Mouse (Mus musculus) CH12.LX (cell line): ENCODE results near the gene Nagpa. TPM values are rescaled to one million over a fixed set of nuclear protein-coding genes. Genes with fewer than 3 reads are reported as not detected.

Source experiments
- DNase-seq: peaks from one replicate; pipeline ENCODE4 v3.0.0-alpha.2; 2013; ENCODE audit errors: extremely low read depth
- H3K27ac ChIP-seq: 2 replicates; pipeline ENCODE4 v1.5.1; 2012; ENCODE audit warnings: low read depth, mild to moderate bottlenecking, control low read depth, moderate library complexity; ENCODE audit not compliant: insufficient read depth
- H3K27me3 ChIP-seq: replicated peaks from 2 replicates; pipeline ENCODE3; 2012; ENCODE audit warnings: inconsistent platforms
- H3K36me3 ChIP-seq, 2 experiments: replicated peaks in 1 of 2; 2 replicates each; pipeline versions ENCODE3 to v1.6.1; 2012; ENCODE audit warnings: inconsistent platforms in 1 of 2, low read length in 1 of 2, mild to moderate bottlenecking in 1 of 2, mixed read lengths in 1 of 2, moderate library complexity in 1 of 2; ENCODE audit not compliant: control insufficient read depth in 1 of 2, insufficient read depth in 1 of 2
- H3K4me1 ChIP-seq, 2 experiments: 2 replicates each; pipeline ENCODE4 v1.6.1; 2012; ENCODE audit warnings: inconsistent platforms in 1 of 2, moderate library complexity in 1 of 2; ENCODE audit not compliant: insufficient read depth in 2 of 2, control insufficient read depth in 1 of 2
- H3K4me2 ChIP-seq: 2 replicates; pipeline ENCODE4 v1.6.1; 2012; ENCODE audit warnings: low read depth, mild to moderate bottlenecking, control low read depth; ENCODE audit not compliant: poor library complexity, insufficient read depth, severe bottlenecking
- H3K4me3 ChIP-seq, 3 experiments: fragments of 150-350 bp in 1 of 3; sonication (generic) in 1 of 3; replicated peaks in 1 of 3; 2 replicates each; pipeline versions ENCODE3 to v1.5.1; 2011 to 2012; ENCODE audit warnings: low read depth in 2 of 3, low read length in 2 of 3, mild to moderate bottlenecking in 2 of 3, moderate library complexity in 2 of 3, control low read depth in 1 of 3, improper control_type of control experiment in 1 of 3, inconsistent platforms in 1 of 3, mixed read lengths in 1 of 3; ENCODE audit not compliant: poor library complexity in 1 of 3
- H3K79me2 ChIP-seq: replicated peaks from 2 replicates; pipeline ENCODE4 v1.6.1; 2012; ENCODE audit warnings: mild to moderate bottlenecking, moderate library complexity; ENCODE audit not compliant: control insufficient read depth, poor library complexity, insufficient read depth, severe bottlenecking; ENCODE audit errors: extremely low read depth
- H3K9ac ChIP-seq: 2 replicates; pipeline ENCODE4 v1.6.1; 2012; ENCODE audit warnings: low read depth, mild to moderate bottlenecking, control low read depth, moderate library complexity; ENCODE audit not compliant: insufficient read depth
- H3K9me3 ChIP-seq: replicated peaks from 2 replicates; pipeline ENCODE3; 2012; ENCODE audit warnings: low read length, inconsistent platforms, mixed read lengths
- BHLHE40 ChIP-seq: IDR thresholded peaks from 2 replicates; pipeline ENCODE4 v1.6.1; 2011; ENCODE audit warnings: mild to moderate bottlenecking, low read depth, low read length, improper control_type of control experiment
- CHD1 ChIP-seq: IDR thresholded peaks from 2 replicates; pipeline ENCODE4 v1.6.1; 2012; ENCODE audit warnings: low read depth, low read length, improper control_type of control experiment, inconsistent platforms
- CTCF ChIP-seq, 2 experiments: IDR thresholded peaks in 1 of 2; conservative IDR thresholded peaks in 1 of 2; 2 replicates each; pipeline ENCODE4 v1.5.1; 2011 to 2012; ENCODE audit warnings: low read depth in 2 of 2, low read length in 2 of 2, improper control_type of control experiment in 1 of 2, inconsistent platforms in 1 of 2, mild to moderate bottlenecking in 1 of 2, moderate library complexity in 1 of 2
- ETS1 ChIP-seq: conservative IDR thresholded peaks from 2 replicates; pipeline ENCODE4 v1.6.1; 2012; ENCODE audit warnings: low read depth, mild to moderate bottlenecking, inconsistent platforms, low read length, improper control_type of control experiment, moderate library complexity
- IRF4 ChIP-seq: IDR thresholded peaks from 2 replicates; pipeline ENCODE4 v1.6.1; 2014; ENCODE audit warnings: low read depth, mild to moderate bottlenecking, inconsistent platforms, low read length, improper control_type of control experiment
- MAX ChIP-seq: IDR thresholded peaks from 2 replicates; pipeline ENCODE4 v1.6.1; 2011; ENCODE audit warnings: low read length, improper control_type of control experiment
- MAZ ChIP-seq: IDR thresholded peaks from 2 replicates; pipeline ENCODE4 v1.6.1; 2012; ENCODE audit warnings: low read depth, mild to moderate bottlenecking, inconsistent platforms, low read length, improper control_type of control experiment, moderate library complexity
- MEF2A ChIP-seq: IDR thresholded peaks from 2 replicates; pipeline ENCODE4 v1.6.1; 2014; ENCODE audit warnings: low read depth, mild to moderate bottlenecking, inconsistent platforms, low read length, improper control_type of control experiment, borderline replicate concordance
- NRF1 ChIP-seq: IDR thresholded peaks from 2 replicates; pipeline ENCODE4 v1.6.1; 2014; ENCODE audit warnings: low read depth, mild to moderate bottlenecking, inconsistent platforms, low read length, improper control_type of control experiment, moderate library complexity
- SIN3A ChIP-seq: IDR thresholded peaks from 2 replicates; pipeline ENCODE4 v1.6.1; 2012; ENCODE audit warnings: low read length, improper control_type of control experiment, inconsistent platforms
- USF1 ChIP-seq: IDR thresholded peaks from 2 replicates; pipeline ENCODE4 v1.6.1; 2014; ENCODE audit warnings: low read depth, mild to moderate bottlenecking, inconsistent platforms, low read length, improper control_type of control experiment
- ZMIZ1 ChIP-seq: IDR thresholded peaks from 2 replicates; pipeline ENCODE4 v1.6.1; 2012; ENCODE audit warnings: low read depth, mild to moderate bottlenecking, inconsistent platforms, low read length, improper control_type of control experiment
- ZNF384 ChIP-seq: IDR thresholded peaks from 2 replicates; pipeline ENCODE4 v1.6.1; 2012; ENCODE audit warnings: low read depth, low read length, improper control_type of control experiment, inconsistent platforms
- dilution Hi-C: fragments of 300-500 bp; cut with MboI; formaldehyde crosslinking; loops from 2 replicates; pipeline ENCODE4 v1.14.3; 2020; ENCODE audit warnings: low sequenced_read_pairs; ENCODE audit not compliant: extremely low pct_unique_long_range_greater_than_20kb, extremely low pct_ligation_motif_present
- in situ Hi-C: fragments of 300-500 bp; cut with MboI; formaldehyde crosslinking; loops from 3 replicates; pipeline ENCODE4 v1.14.3; 2019; ENCODE audit warnings: low sequenced_read_pairs, low pct_ligation_motif_present, low pct_unique_long_range_greater_than_20kb, mixed read lengths
- polyA plus RNA-seq: library from polyadenylated mRNA; unstranded; fragments of >175 nt; gene quantifications from 2 replicates; pipeline ENCODE4 v1.2.1, GENCODE M21; 2012; ENCODE audit warnings: low read depth; ENCODE audit not compliant: insufficient read length
- total RNA-seq, 2 experiments: library from RNA; depleted of rRNA; stranded (reverse); fragments of 300-350 nt in 1 of 2; fragments of >200 nt in 1 of 2; gene quantifications; 2 replicates each; pipeline ENCODE4 v1.2.3; 2012 to 2014

The Nagpa gene
- total and polyA plus RNA-seq, 3 experiments: 41.9 to 80.6 (median 50.2) TPM

DNA sequence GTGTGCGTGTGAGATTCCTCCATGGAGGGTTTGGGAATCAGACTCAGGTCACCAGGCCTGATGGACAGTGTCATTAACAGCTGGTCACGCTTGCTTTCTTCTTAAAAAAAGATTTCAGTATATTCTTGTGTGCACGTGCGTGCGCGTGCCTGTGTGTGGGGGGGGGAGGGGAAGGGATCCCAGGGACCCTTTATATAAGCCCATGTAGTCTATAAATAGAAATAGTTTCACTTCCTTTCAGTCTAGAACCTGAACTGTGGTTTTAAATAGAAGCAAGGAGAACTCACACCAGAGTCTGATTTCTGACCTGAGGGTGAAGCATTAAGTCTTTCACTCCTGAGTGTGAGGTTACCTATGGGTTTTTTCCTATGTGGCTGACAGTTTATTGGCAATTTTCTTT lies 39.5 kb downstream of the Nagpa start:
- Histone ChIP-seq H3K4me3 (peak overlapping the region in 2 of 3 experiments; percentile 3 to 31), H3K9ac (peak overlapping the region; percentile 25; the same call in 1 of the 2 replicates), H3K79me2 (no peaks in the 10 kb centered on the region), H3K9me3 (no peaks in the 10 kb centered on the region), H3K27ac (no peak overlapping the region), H3K27me3 (peaks cover 28% of the 10 kb centered on the region), H3K36me3 (no peaks in the 10 kb centered on the region), H3K4me2 (peak overlapping the region; percentile 72), H3K4me1 (peaks cover 5 to 19% of the 10 kb centered on the region in 2 experiments; a peak in 3 of 4 replicates)
- DNase-seq: peak; percentile 45
- TF ChIP-seq CTCF (conservative IDR thresholded peaks at IDR 0.05 in 1 of 2, IDR thresholded peaks at IDR 0.05 in 1 of 2; ENCODE audit: low read depth in 2 of 2, low read length in 2 of 2) (no peak), BHLHE40 (peak; percentile 98), MEF2A (peak; percentile 91), ETS1 (no peak), IRF4 (peak; percentile 65; the same call in 1 of the 2 replicates), MAX (0 out of 2 replicates have a peak, but pooled peaks have one; percentile 12), ZNF384 (peak; percentile 40; the same call in 1 of the 2 replicates)
- dilution Hi-C loops: no loop called here
- in situ Hi-C loops: no loop called here

DNA sequence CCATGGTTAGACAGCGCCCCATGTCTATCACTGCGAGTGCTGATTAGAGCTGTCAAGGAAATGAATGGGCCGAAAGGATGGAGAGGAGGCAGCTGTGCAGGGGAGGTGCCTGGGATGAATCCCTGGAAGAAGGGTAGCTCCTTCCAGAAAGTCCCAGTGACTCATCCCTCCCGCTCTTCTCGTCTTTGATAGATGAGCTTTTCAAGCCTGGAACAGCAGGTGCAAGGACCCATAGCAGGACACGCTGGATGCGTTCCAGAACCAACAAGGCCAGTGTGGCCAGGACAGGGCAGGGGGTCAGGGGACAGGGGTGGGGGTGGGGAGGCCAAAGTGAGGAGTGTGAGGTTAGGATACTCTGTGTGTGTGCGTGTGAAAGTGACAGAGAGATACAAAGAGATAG lies 44.6 kb downstream of the Nagpa start:
- dilution Hi-C loops (no loop called here), in situ Hi-C loops (no loop called here)
- peaks cover 73% of the 10 kb centered on the region for H3K27me3 ChIP-seq

DNA sequence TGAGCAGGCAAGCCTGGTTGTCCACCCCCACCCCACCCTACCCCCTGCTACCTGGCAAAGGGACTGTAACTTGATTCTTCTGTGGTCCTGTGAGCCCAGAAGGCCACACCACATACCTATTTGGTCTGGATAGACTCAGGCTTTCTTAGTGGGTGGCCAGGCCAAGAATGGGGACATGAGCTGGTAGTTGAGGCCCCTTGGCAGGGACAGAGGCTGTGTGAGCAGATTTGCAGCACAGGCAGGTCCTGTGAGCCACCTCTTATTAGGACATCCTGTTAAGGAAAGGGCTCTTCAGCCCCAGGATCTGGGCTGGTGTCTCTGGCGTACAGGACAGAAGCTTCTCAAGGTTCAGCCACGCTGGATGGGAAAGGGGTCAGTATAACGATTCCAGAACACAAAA lies 46.7 kb downstream of the Nagpa start:
- Histone ChIP-seq H3K4me1 (no peaks in the 10 kb centered on the region), H3K4me3 (no peak overlapping the region), H3K4me2 (no peak overlapping the region), H3K9me3 (no peaks in the 10 kb centered on the region), H3K9ac (no peak overlapping the region), H3K36me3 (no peaks in the 10 kb centered on the region), H3K27me3 (peaks cover 86% of the 10 kb centered on the region), H3K27ac (no peak overlapping the region), H3K79me2 (no peaks in the 10 kb centered on the region)
- DNase-seq: no peak
- in situ Hi-C loops (no loop called here), dilution Hi-C loops (no loop called here)
- TF ChIP-seq MAZ (no peak), ZMIZ1 (no peak), SIN3A (no peak), NRF1 (no peak)

More for the DNA sequence above, 44.6 kb downstream of the Nagpa start:
- Histone ChIP-seq H3K9ac (no peak overlapping the region), H3K4me2 (no peak overlapping the region), H3K9me3 (no peaks in the 10 kb centered on the region), H3K4me1 (peaks cover 3 to 5% of the 10 kb centered on the region in 2 experiments; a peak in 3 of 4 replicates), H3K36me3 (no peaks in the 10 kb centered on the region), H3K27ac (no peak overlapping the region), H3K79me2 (no peaks in the 10 kb centered on the region), H3K4me3 (no peak overlapping the region)
- TF ChIP-seq CHD1 (no peak), USF1 (no peak)
- DNase-seq: no peak
